Mouse (Mus musculus): Measurements from ENCODE around the gene Sox5. TPM values are rescaled to one million over a fixed set of nuclear protein-coding genes. Genes with fewer than 3 reads are reported as not detected.

Gene Sox5
- polyA plus RNA-seq, 1 experiment from 2014 or later, result 29.7 TPM

GRCm38 (mm10) chr6:144264320-144264915, 517.4 kb downstream of the Sox5 start:
- H3K4me1 ChIP-seq (ENCODE audit: control insufficient read depth, insufficient read depth, low read length), result peaks cover 7% of the 10 kb centered on the region; the same call in 1 of the 2 replicates
- no peaks in the 10 kb centered on the region for H3K36me3 ChIP-seq (ENCODE audit: control insufficient read depth, insufficient read depth, low read length)
- H3K27ac ChIP-seq (replicated peaks; ENCODE audit: low read depth, low read length), result no peak overlapping the region
- no peak for ATAC-seq (ENCODE audit: low FRiP score, low TSS enrichment)
- 13% methylated on average over 16 of the region's 16 CpGs for WGBS
- peak overlapping the region; percentile 25; the same call in 1 of the 2 replicates for H3K4me2 ChIP-seq (ENCODE audit: low read length)
- no peaks in the 10 kb centered on the region for H3K27me3 ChIP-seq (ENCODE audit: control insufficient read depth, insufficient read depth, low read length)
- H3K9ac ChIP-seq (replicated peaks; ENCODE audit: low read length), result no peak overlapping the region
- H3K4me3 ChIP-seq (replicated peaks; ENCODE audit: low read depth, low read length), result no peak overlapping the region
- H3K9me3 ChIP-seq (ENCODE audit: control insufficient read depth, low read length), result no peaks in the 10 kb centered on the region
- peak; percentile 38 for DNase-seq

DNA sequence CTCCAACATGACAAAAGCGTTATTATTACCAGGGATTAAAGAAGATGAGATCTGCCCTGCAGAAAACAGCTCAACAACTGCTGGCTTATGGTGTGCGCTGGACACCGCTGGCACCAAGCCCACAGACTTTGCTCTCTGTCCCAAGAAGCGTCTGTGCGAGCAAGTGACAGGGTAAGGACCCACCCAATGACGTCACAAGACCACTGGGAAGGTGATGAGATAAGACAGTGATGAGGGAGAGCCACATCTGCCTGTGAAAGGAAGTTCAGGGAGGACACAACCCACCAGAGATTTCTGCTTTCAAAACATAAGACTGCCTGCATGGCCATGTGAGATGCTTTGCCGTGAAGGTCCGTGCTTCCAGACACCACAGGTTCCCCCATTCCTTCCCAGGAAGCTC, 525.3 kb downstream of the Sox5 start:
- Histone ChIP-seq H3K9me3 (ENCODE audit: control insufficient read depth, low read length) (no peaks in the 10 kb centered on the region), H3K36me3 (ENCODE audit: control insufficient read depth, insufficient read depth, low read length) (no peaks in the 10 kb centered on the region), H3K4me2 (ENCODE audit: low read length) (no peak overlapping the region), H3K27ac (replicated peaks; ENCODE audit: low read depth, low read length) (no peak overlapping the region), H3K4me1 (ENCODE audit: control insufficient read depth, insufficient read depth, low read length) (peaks cover 8% of the 10 kb centered on the region; the same call in 1 of the 2 replicates), H3K27me3 (ENCODE audit: control insufficient read depth, insufficient read depth, low read length) (no peaks in the 10 kb centered on the region), H3K4me3 (replicated peaks; ENCODE audit: low read depth, low read length) (no peak overlapping the region), H3K9ac (replicated peaks; ENCODE audit: low read length) (no peak overlapping the region)
- DNase-seq (no peak), ATAC-seq (ENCODE audit: low FRiP score, low TSS enrichment) (no peak)
- 65% methylated on average over 8 of the region's 8 CpGs for WGBS

DNA sequence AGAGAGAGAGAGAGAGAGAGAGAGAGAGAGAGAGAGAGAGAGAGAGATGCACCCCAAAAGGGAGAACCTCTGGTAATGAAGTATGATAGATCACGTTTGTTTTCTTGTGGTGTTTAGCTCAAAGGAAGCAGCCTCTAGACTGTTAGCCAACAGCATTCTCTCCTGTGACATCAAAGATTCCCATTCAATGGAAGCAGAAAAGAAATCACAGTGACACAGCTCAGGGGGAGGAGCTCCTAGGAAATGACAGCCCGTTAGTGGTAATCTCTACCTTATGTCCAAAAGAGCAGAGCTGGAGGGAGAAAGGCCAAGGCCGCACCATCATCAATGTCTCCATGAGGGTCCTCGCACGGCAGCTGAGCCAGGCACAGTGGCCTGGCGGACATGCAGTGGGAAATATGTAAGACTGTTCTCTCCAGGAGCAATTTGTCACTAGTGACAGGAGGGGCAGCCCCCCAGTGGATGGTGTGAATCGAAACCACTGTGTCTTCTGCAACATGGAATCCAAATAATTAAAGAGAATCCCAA, 529.5 kb downstream of the Sox5 start:
- no peak for ATAC-seq (ENCODE audit: low FRiP score, low TSS enrichment)
- no peaks in the 10 kb centered on the region for H3K27me3 ChIP-seq (ENCODE audit: control insufficient read depth, insufficient read depth, low read length)
- no peak overlapping the region for H3K4me3 ChIP-seq (replicated peaks; ENCODE audit: low read depth, low read length)
- WGBS, result 28% methylated on average over 7 of the region's 7 CpGs
- no peaks in the 10 kb centered on the region for H3K9me3 ChIP-seq (ENCODE audit: control insufficient read depth, low read length)
- peak; percentile 52 for DNase-seq
- no peaks in the 10 kb centered on the region for H3K36me3 ChIP-seq (ENCODE audit: control insufficient read depth, insufficient read depth, low read length)
- H3K9ac ChIP-seq (replicated peaks; ENCODE audit: low read length), result no peak overlapping the region; the same call in 1 of the 2 replicates
- H3K27ac ChIP-seq (replicated peaks; ENCODE audit: low read depth, low read length), result peak overlapping the region; percentile 64; the same call in 1 of the 2 replicates
- H3K4me2 ChIP-seq (ENCODE audit: low read length), result no peak overlapping the region
- peaks cover 18% of the 10 kb centered on the region for H3K4me1 ChIP-seq (ENCODE audit: control insufficient read depth, insufficient read depth, low read length)

- Histone ChIP-seq H3K4me2 (ENCODE audit: low read length) (peak overlapping the region; percentile 15; the same call in 1 of the 2 replicates), H3K4me3 (replicated peaks; ENCODE audit: low read depth, low read length) (no peak overlapping the region)
- ATAC-seq (ENCODE audit: low FRiP score, low TSS enrichment), result peak; percentile 76
These were observed 530.3 kb downstream of the Sox5 start for GRCm38 (mm10) chr6:144251222-144252170.

DNA sequence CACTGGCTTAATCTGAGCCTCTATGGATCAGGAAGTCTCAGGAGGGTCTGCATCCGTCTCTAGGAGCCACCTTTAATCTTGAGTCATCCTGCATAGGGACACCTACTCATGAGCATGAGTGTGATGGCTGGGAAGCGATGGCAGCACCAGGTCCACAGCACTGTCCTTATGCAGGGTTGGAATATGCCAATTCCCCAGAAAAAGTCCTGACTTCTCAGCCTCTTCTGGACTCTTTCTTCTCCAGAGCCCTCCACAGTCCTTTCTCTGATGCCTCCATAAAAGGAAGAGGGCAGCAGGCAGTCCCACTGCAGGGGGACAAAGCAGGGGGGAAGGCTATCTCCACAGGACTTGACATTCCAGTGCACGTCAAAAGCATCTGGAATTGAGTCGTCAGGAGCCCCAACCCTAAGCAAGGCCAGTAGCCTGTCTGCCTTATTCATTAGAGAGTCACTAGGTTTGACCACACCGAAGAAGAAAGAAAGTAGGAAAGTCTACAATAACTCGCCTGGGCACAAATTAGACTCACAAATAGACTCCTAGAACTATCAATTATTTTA, 531.1 kb downstream of the Sox5 start:
- Histone ChIP-seq H3K4me1 (ENCODE audit: control insufficient read depth, insufficient read depth, low read length) (peaks cover 18% of the 10 kb centered on the region), H3K4me3 (replicated peaks; ENCODE audit: low read depth, low read length) (no peak overlapping the region), H3K36me3 (ENCODE audit: control insufficient read depth, insufficient read depth, low read length) (no peaks in the 10 kb centered on the region), H3K4me2 (ENCODE audit: low read length) (no peak overlapping the region), H3K9ac (replicated peaks; ENCODE audit: low read length) (no peak overlapping the region), H3K27me3 (ENCODE audit: control insufficient read depth, insufficient read depth, low read length) (no peaks in the 10 kb centered on the region), H3K9me3 (ENCODE audit: control insufficient read depth, low read length) (no peaks in the 10 kb centered on the region), H3K27ac (replicated peaks; ENCODE audit: low read depth, low read length) (0 out of 2 replicates have a peak overlapping the region, but pooled peaks have one; percentile 53)
- no peak for DNase-seq
- WGBS, result 13% methylated on average over 6 of the region's 6 CpGs
- ATAC-seq (ENCODE audit: low FRiP score, low TSS enrichment), result peak; percentile 38; the same call in 1 of the 2 replicates

More at GRCm38 (mm10) chr6:144251222-144252170, 530.3 kb downstream of the Sox5 start:
- H3K9ac ChIP-seq (replicated peaks; ENCODE audit: low read length), result no peak overlapping the region; the same call in 1 of the 2 replicates
- H3K36me3 ChIP-seq (ENCODE audit: control insufficient read depth, insufficient read depth, low read length), result no peaks in the 10 kb centered on the region
- H3K27me3 ChIP-seq (ENCODE audit: control insufficient read depth, insufficient read depth, low read length), result no peaks in the 10 kb centered on the region
- peak overlapping the region; percentile 64 for H3K27ac ChIP-seq (replicated peaks; ENCODE audit: low read depth, low read length)
- WGBS, result 8% methylated on average over 18 of the region's 18 CpGs
- DNase-seq, result peak; percentile 83
- H3K9me3 ChIP-seq (ENCODE audit: control insufficient read depth, low read length), result no peaks in the 10 kb centered on the region
- H3K4me1 ChIP-seq (ENCODE audit: control insufficient read depth, insufficient read depth, low read length), result peaks cover 18% of the 10 kb centered on the region

DNA sequence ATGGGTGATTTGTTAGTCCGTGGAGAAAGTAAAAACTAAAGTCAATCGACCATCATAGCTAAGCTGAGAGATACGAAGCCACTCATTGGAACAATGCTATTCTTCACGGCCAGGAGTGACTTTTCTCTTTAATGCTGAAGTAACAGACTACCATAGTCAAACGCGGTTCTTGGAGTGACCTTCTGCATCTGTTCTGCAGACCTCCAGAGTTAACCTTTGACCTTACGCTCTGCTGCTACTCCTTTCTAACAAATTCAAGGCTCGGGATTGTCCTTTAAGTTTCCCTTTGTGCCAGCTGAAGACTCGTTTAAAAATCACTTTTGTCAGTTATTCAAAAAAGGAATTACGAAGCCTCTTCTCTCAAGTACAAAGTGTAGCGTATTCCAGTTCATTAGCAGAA, 545.2 kb downstream of the Sox5 start:
- Histone ChIP-seq H3K27me3 (ENCODE audit: control insufficient read depth, insufficient read depth, low read length) (no peaks in the 10 kb centered on the region), H3K9me3 (ENCODE audit: control insufficient read depth, low read length) (no peaks in the 10 kb centered on the region), H3K4me3 (replicated peaks; ENCODE audit: low read depth, low read length) (no peak overlapping the region), H3K4me2 (ENCODE audit: low read length) (no peak overlapping the region), H3K36me3 (ENCODE audit: control insufficient read depth, insufficient read depth, low read length) (no peaks in the 10 kb centered on the region), H3K4me1 (ENCODE audit: control insufficient read depth, insufficient read depth, low read length) (no peaks in the 10 kb centered on the region), H3K27ac (replicated peaks; ENCODE audit: low read depth, low read length) (no peak overlapping the region), H3K9ac (replicated peaks; ENCODE audit: low read length) (no peak overlapping the region)
- DNase-seq, result no peak
- 53% methylated on average over 11 of the region's 11 CpGs for WGBS
- ATAC-seq (ENCODE audit: low FRiP score, low TSS enrichment), result no peak

GRCm38 (mm10) chr6:144203970-144204369, 577.8 kb downstream of the Sox5 start:
- DNase-seq (peak; percentile 66), ATAC-seq (ENCODE audit: low FRiP score, low TSS enrichment) (no peak)
- Histone ChIP-seq H3K9me3 (ENCODE audit: control insufficient read depth, low read length) (no peaks in the 10 kb centered on the region), H3K36me3 (ENCODE audit: control insufficient read depth, insufficient read depth, low read length) (no peaks in the 10 kb centered on the region), H3K4me3 (replicated peaks; ENCODE audit: low read depth, low read length) (no peak overlapping the region), H3K4me2 (ENCODE audit: low read length) (peak overlapping the region; percentile 36), H3K27ac (replicated peaks; ENCODE audit: low read depth, low read length) (0 out of 2 replicates have a peak overlapping the region, but pooled peaks have one; percentile 22), H3K9ac (replicated peaks; ENCODE audit: low read length) (no peak overlapping the region), H3K27me3 (ENCODE audit: control insufficient read depth, insufficient read depth, low read length) (no peaks in the 10 kb centered on the region), H3K4me1 (ENCODE audit: control insufficient read depth, insufficient read depth, low read length) (peaks cover 25% of the 10 kb centered on the region)
- WGBS, result 15% methylated on average over 8 of the region's 8 CpGs

DNA sequence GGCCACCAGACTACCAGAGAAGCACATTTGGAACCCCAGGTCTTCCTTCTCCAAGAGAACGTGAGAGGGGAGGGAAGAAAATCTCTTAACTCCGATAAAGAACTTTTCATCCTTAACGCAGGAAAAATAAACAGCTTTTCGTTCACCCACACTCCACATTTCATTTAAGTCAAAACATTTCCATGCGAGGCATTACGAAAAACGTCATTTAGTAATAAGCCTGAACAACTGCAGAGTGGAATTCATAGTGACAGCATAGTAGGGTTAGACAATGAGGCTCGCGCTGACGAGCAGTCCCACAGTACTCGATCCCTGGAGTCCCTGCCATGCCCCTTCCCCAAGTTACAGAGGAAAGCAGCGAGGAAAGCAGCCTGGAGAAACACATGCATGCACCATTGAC, 578.8 kb downstream of the Sox5 start:
- Histone ChIP-seq H3K9ac (replicated peaks; ENCODE audit: low read length) (no peak overlapping the region), H3K36me3 (ENCODE audit: control insufficient read depth, insufficient read depth, low read length) (no peaks in the 10 kb centered on the region), H3K4me1 (ENCODE audit: control insufficient read depth, insufficient read depth, low read length) (peaks cover 25% of the 10 kb centered on the region), H3K9me3 (ENCODE audit: control insufficient read depth, low read length) (no peaks in the 10 kb centered on the region), H3K4me3 (replicated peaks; ENCODE audit: low read depth, low read length) (no peak overlapping the region), H3K27ac (replicated peaks; ENCODE audit: low read depth, low read length) (no peak overlapping the region), H3K4me2 (ENCODE audit: low read length) (peak overlapping the region; percentile 36), H3K27me3 (ENCODE audit: control insufficient read depth, insufficient read depth, low read length) (no peaks in the 10 kb centered on the region)
- WGBS, result 29% methylated on average over 12 of the region's 12 CpGs
- ATAC-seq (ENCODE audit: low FRiP score, low TSS enrichment) (no peak), DNase-seq (peak; percentile 23)

Measured in midbrain, embryonic 14.5 days (tissue).